Mouse (Mus musculus) intestine, embryonic 15.5 days (tissue): ENCODE measurements around the gene Mesp1. TPM values are rescaled to one million over a fixed set of nuclear protein-coding genes. Genes with fewer than 3 reads are reported as not detected.
"Not testable (repeated sequence)": the region's sequence is repeated elsewhere in the genome, so short reads cannot be mapped to it uniquely, and the experiment has no call there.

Experiments used
- ATAC-seq: fragments of 200-750 bp; cut with Nextera tagmentation; 2 replicates; pipeline ENCODE4 v1.8.0; 2017; ENCODE audit warnings: moderate TSS enrichment, moderate library complexity
- H3K27ac ChIP-seq: fragments of 300-500 bp; sonication (generic); 2 replicates; pipeline ENCODE4 v1.5.1; 2015; ENCODE audit warnings: mild to moderate bottlenecking, inconsistent platforms
- H3K27me3 ChIP-seq: fragments of 300-500 bp; sonication (generic); replicated peaks from 2 replicates; pipeline ENCODE4 v1.6.1; 2015; ENCODE audit warnings: inconsistent platforms
- H3K36me3 ChIP-seq: fragments of 300-500 bp; sonication (generic); 2 replicates; pipeline ENCODE4 v1.6.1; 2015; ENCODE audit warnings: inconsistent platforms
- H3K4me1 ChIP-seq: fragments of 300-500 bp; sonication (generic); replicated peaks from 2 replicates; pipeline ENCODE4 v1.6.1; 2015; ENCODE audit warnings: inconsistent platforms
- H3K4me2 ChIP-seq: fragments of 300-500 bp; sonication (generic); replicated peaks from 2 replicates; pipeline ENCODE4 v1.6.1; 2015; ENCODE audit warnings: mild to moderate bottlenecking, inconsistent platforms
- H3K4me3 ChIP-seq: fragments of 300-500 bp; sonication (generic); replicated peaks from 2 replicates; pipeline ENCODE4 v1.5.1; 2015; ENCODE audit warnings: inconsistent platforms
- H3K9ac ChIP-seq: fragments of 300-500 bp; sonication (generic); 2 replicates; pipeline ENCODE4 v1.6.1; 2015; ENCODE audit warnings: inconsistent platforms
- H3K9me3 ChIP-seq: fragments of 300-500 bp; sonication (generic); 2 replicates; pipeline ENCODE4 v1.6.1; 2016; ENCODE audit warnings: inconsistent platforms
- WGBS: fragments of 180-500 bp; shearing (Covaris S2); methylation state at CpG from one replicate; pipeline ENCODE4 v1.1.7; 2015; 5-methylcytosine and 5-hydroxymethylcytosine counted together
- polyA plus RNA-seq: library from polyadenylated mRNA; unstranded; fragments of >200 nt; fragmentation: Nextera tagmentation; extraction: Ambion mirVana; gene quantifications from 2 replicates; pipeline ENCODE4 v1.2.1, GENCODE M21; 2015

Mesp1 gene
- polyA plus RNA-seq, 1 experiment from 2014 or later = 0.21 TPM

DNA sequence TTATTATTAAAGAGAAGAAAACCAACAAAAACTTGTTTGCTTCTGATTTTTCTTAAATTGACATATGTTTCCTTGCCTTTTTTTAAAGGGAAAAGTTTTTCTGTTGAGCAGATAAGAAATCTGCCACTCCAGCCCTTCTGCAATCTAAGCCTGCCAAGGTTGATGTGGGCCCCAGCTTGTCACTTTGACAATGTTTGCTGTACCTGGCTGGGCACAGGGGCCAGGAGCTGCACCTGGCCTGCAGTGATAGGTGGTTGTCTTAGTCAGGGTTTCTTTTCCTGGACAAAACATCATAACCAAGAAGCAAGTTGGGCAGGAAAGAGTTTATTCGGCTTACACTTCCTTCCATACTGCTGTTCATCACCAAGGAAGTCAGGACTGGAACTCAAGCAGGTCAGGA, 19.8 kb upstream of the Mesp1 start:
- H3K27ac ChIP-seq = peak overlapping the region; percentile 23; the same call in 1 of the 2 replicates
- ATAC-seq = peak; percentile 62
- 55% methylated on average over 1 of the region's 1 CpGs for WGBS

GRCm38 (mm10) chr7:79810611-79811506, 17.3 kb upstream of the Mesp1 start, which contains the start of gene Mesp2:
Gene Mesp2, plus strand, starts transcription at chr7:79810727.
- Histone ChIP-seq H3K9ac (peak within 1 kb of the TSS; percentile 47), H3K4me2 (peak within 1 kb of the TSS; percentile 77), H3K36me3 (no peaks in the 10 kb centered on the region), H3K4me1 (peaks cover 20% of the 10 kb centered on the region), H3K4me3 (peak within 1 kb of the TSS; percentile 35), H3K27me3 (peaks cover 16% of the 10 kb centered on the region), H3K27ac (no peak within 1 kb of the TSS), H3K9me3 (no peaks in the 10 kb centered on the region)
- 12% methylated on average over 71 of the region's 71 CpGs for WGBS
- peak; percentile 64 for ATAC-seq

More for the DNA sequence above, 19.8 kb upstream of the Mesp1 start:
- Histone ChIP-seq H3K27me3 (peaks cover 16% of the 10 kb centered on the region), H3K9me3 (no peaks in the 10 kb centered on the region), H3K4me3 (no peak overlapping the region), H3K36me3 (no peaks in the 10 kb centered on the region), H3K4me1 (peaks cover 20% of the 10 kb centered on the region), H3K4me2 (no peak overlapping the region), H3K9ac (no peak overlapping the region)

DNA sequence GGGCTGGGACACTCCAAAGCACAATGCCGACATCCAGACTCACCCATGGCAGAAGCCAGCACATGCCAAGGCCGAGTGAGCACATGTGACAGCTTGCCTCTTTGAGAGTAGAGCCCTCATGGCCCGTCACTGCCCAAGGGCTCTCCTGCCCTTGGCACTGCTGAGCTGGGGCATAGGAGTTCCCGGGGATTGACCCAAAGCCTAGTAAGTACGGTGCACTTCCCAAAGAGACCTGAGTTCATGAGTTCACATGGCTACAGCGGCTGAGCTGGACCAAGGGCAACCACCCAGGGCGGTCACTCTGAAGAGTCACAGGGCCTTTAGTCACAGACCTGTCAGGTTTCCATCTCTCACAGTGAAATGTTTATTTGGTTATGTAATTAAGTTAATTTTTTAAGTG, 15.0 kb upstream of the Mesp1 start:
- Histone ChIP-seq H3K4me1 (peaks cover 15% of the 10 kb centered on the region), H3K36me3 (no peaks in the 10 kb centered on the region), H3K27me3 (peaks cover 16% of the 10 kb centered on the region), H3K9me3 (no peaks in the 10 kb centered on the region), H3K9ac (no peak overlapping the region), H3K4me3 (no peak overlapping the region), H3K27ac (no peak overlapping the region), H3K4me2 (no peak overlapping the region)
- ATAC-seq = no peak
- 89% methylated on average over 7 of the region's 7 CpGs for whole genome bisulfite sequencing

GRCm38 (mm10) chr7:79803887-79804286, 10.3 kb upstream of the Mesp1 start:
- Histone ChIP-seq H3K9me3 (no peaks in the 10 kb centered on the region), H3K9ac (no peak overlapping the region), H3K4me2 (no peak overlapping the region), H3K4me3 (no peak overlapping the region), H3K27ac (no peak overlapping the region), H3K27me3 (no peaks in the 10 kb centered on the region), H3K36me3 (no peaks in the 10 kb centered on the region), H3K4me1 (no peaks in the 10 kb centered on the region)
- no peak for ATAC-seq
- WGBS = 53% methylated on average over 2 of the region's 2 CpGs

- Histone ChIP-seq H3K9me3 (no peaks in the 10 kb centered on the region), H3K4me1 (no peaks in the 10 kb centered on the region), H3K36me3 (no peaks in the 10 kb centered on the region), H3K27ac (no peak overlapping the region), H3K4me2 (no peak overlapping the region), H3K9ac (no peak overlapping the region), H3K27me3 (no peaks in the 10 kb centered on the region), H3K4me3 (no peak overlapping the region)
- no peak for ATAC-seq
- whole genome bisulfite sequencing = 57% methylated on average over 5 of the region's 5 CpGs
Observed at GRCm38 (mm10) chr7:79802037-79802436, 8.4 kb upstream of the Mesp1 start.

DNA sequence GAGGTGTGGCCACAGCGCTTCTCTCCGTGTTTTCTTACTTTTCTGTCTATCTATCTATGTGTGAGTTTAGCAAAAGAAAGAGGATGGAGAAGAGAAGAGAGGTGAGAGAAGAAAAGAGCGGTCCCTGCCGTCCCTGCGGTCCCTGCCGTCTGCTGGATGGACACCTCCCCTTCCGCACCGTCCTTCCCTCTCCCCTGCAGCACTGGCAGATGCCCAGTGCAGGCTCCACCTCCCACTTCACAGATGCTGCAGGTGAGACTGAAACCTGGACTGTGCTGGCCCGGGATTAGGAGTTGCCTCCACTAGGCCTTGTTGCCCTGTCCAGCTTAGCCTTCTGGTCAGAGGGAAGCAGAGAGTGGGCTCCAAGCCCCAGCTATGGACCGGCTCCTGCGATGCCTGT, 7.8 kb upstream of the Mesp1 start:
- Histone ChIP-seq H3K36me3 (no peaks in the 10 kb centered on the region), H3K9me3 (no peaks in the 10 kb centered on the region), H3K9ac (no peak overlapping the region), H3K27ac (no peak overlapping the region), H3K4me1 (no peaks in the 10 kb centered on the region), H3K4me2 (no peak overlapping the region), H3K27me3 (no peaks in the 10 kb centered on the region), H3K4me3 (no peak overlapping the region)
- WGBS = 79% methylated on average over 11 of the region's 11 CpGs
- ATAC-seq = no peak

DNA sequence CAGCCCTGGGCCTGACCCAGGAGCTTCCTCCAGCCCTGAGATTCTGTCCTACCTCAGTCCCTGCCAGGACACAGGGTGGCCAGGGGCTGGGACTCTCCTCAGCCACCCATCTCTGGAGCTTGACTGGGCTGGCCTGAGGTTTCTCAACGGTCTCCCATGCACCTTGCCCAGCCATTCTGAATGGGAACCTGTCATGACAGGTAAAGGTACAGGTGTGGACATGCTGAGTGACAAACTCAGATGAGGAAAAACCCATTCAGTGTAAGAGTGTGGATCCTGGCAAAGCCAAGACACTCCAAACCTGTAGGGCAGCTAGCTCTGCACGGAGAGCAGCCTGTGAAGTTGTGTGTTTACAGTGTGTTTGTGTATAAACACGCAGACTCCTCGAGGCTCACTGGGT, 6.7 kb upstream of the Mesp1 start:
- Histone ChIP-seq H3K4me1 (no peaks in the 10 kb centered on the region), H3K9ac (no peak overlapping the region), H3K9me3 (no peaks in the 10 kb centered on the region), H3K4me3 (no peak overlapping the region), H3K27ac (no peak overlapping the region), H3K36me3 (no peaks in the 10 kb centered on the region), H3K4me2 (no peak overlapping the region), H3K27me3 (no peaks in the 10 kb centered on the region)
- WGBS = 74% methylated on average over 4 of the region's 4 CpGs
- no peak for ATAC-seq

GRCm38 (mm10) chr7:79799506-79799905, 5.9 kb upstream of the Mesp1 start:
- Histone ChIP-seq H3K36me3 (no peaks in the 10 kb centered on the region), H3K9ac (no peak overlapping the region), H3K4me2 (no peak overlapping the region), H3K4me1 (no peaks in the 10 kb centered on the region), H3K4me3 (no peak overlapping the region), H3K27ac (no peak overlapping the region), H3K9me3 (no peaks in the 10 kb centered on the region), H3K27me3 (peaks cover 2% of the 10 kb centered on the region; the same call in 1 of the 2 replicates)
- no peak for ATAC-seq
- 69% methylated on average over 6 of the region's 6 CpGs for WGBS

GRCm38 (mm10) chr7:79799048-79799447, 5.5 kb upstream of the Mesp1 start:
- no peak overlapping the region for H3K4me2 ChIP-seq
- ATAC-seq = peak; percentile 57; the same call in 1 of the 2 replicates
- peaks cover 5% of the 10 kb centered on the region; the same call in 1 of the 2 replicates for H3K27me3 ChIP-seq
- H3K9ac ChIP-seq = no peak overlapping the region
- H3K4me3 ChIP-seq = no peak overlapping the region
- H3K4me1 ChIP-seq = no peaks in the 10 kb centered on the region
- no peaks in the 10 kb centered on the region for H3K36me3 ChIP-seq
- no peak overlapping the region for H3K27ac ChIP-seq
- H3K9me3 ChIP-seq = no peaks in the 10 kb centered on the region
- 3% methylated on average over 8 of the region's 8 CpGs for WGBS

DNA sequence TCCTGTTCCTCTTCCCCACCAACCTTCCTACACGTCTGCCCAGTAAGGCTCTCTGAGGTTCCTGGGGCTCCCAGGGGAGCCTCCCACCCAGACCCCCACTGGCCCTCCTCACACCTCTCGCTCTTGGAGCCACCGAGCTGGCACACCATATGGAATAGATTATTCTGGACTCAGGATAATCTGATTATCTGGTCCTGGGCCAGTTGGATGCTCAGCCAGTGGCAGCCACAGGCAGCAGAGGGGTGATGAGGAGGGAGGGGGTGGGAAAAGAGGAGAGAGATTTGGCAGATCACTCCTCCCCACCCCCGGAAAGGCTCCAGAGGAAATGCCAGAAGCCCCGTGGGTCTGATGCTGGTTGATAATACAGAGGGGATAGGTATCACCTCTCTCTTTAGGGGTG, 5.0 kb upstream of the Mesp1 start:
- Histone ChIP-seq H3K9me3 (no peaks in the 10 kb centered on the region), H3K36me3 (no peaks in the 10 kb centered on the region), H3K4me2 (no peak overlapping the region), H3K4me3 (no peak overlapping the region), H3K27ac (no peak overlapping the region), H3K4me1 (no peaks in the 10 kb centered on the region), H3K9ac (no peak overlapping the region), H3K27me3 (peaks cover 9% of the 10 kb centered on the region)
- ATAC-seq = no peak
- WGBS = 29% methylated on average over 5 of the region's 5 CpGs

DNA sequence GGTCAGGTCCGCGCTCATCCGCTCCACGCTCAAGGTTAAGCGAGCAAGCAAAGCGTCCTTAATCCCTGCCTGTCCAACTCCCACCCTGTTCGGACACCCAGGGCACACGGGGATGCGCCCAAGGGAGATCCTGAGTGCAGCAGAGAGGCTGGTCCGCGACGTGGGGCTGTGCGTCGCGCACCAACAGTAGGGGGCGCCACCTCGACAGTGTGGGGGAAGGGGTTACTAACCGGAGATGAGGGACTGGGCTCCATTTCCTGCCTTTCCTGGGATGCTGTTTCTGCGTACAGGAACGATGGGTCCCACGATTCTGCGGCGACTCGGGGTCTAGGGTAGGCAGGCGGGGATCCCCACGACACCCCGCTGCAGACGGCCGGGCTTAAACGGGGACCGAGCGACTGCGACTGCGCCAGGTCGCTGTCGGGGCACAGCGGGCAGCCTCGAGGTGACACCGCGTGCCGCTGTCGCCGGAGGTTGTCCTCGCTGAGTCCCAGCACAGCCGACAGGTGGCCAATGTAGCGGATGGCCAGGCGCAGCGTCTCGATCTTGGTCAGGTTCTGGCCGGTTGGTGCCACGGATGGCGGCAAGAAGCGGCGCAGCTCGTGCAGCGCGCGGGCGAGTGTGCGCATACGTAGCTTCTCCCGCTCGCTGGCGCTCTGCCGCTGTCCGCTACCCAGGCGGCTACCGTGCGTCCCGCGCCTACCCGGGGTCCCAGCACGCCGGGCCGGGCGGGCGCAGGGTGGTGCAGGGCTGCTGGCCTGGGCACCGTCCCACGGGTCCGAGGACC, 760 bp downstream of the Mesp1 start:
- WGBS = under 1% methylated on average over 80 of the region's 80 CpGs
- H3K27me3 ChIP-seq = peaks cover 40% of the 10 kb centered on the region
- ATAC-seq = peak; percentile 45

DNA sequence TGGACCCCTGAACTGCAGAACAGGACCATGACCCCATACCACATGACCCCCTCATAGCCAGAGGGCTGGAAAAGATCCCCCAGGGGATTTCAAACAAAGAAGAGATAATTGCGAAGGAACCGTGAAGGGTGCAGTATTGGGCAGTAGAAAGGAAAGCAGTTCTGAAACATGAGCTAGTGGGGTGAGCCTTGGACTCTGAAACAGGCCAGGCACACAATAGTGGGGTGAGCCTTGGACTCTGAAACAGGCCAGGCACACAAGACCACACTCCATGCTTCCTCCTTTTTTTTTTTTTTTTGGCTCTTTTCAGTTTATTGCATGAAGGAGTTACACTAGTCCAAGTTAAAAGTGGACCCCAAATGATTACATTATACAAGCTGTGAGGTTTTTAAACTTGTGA, 3.8 kb downstream of the Mesp1 start:
- not testable (repeated sequence) for H3K4me3 ChIP-seq, H3K36me3 ChIP-seq, H3K9me3 ChIP-seq, H3K9ac ChIP-seq
- ATAC-seq = peak; percentile 88
- Histone ChIP-seq H3K4me1 (peaks cover 12% of the 10 kb centered on the region), H3K4me2 (peak overlapping the region; percentile 22; the same call in 1 of the 2 replicates), H3K27me3 (peaks cover 43% of the 10 kb centered on the region), H3K27ac (peak overlapping the region; percentile 71)
- 17% methylated on average over 2 of the region's 2 CpGs for WGBS

More for the DNA sequence above, 760 bp downstream of the Mesp1 start:
- Histone ChIP-seq H3K4me2 (peak overlapping the region; percentile 94), H3K9me3 (no peaks in the 10 kb centered on the region), H3K4me1 (peaks cover 12% of the 10 kb centered on the region), H3K27ac (no peak overlapping the region), H3K36me3 (no peaks in the 10 kb centered on the region), H3K4me3 (peak overlapping the region; percentile 47), H3K9ac (peak overlapping the region; percentile 41)
